Mouse (Mus musculus) CD4-positive, CD25-positive, alpha-beta regulatory T cell, adult 9 weeks (primary cell): ENCODE measurements around the gene Iqce. TPM values are rescaled to one million over a fixed set of nuclear protein-coding genes. Genes with fewer than 3 reads are reported as not detected.

ENCODE experiments used
- polyA plus RNA-seq: library from polyadenylated mRNA; unstranded; fragments of 100-300 nt; shearing (Covaris generic); gene quantifications from one replicate; pipeline ENCODE4 v1.2.1, GENCODE M21; 2017

The Iqce gene
- polyA plus RNA-seq: 41.1 TPM

DNA sequence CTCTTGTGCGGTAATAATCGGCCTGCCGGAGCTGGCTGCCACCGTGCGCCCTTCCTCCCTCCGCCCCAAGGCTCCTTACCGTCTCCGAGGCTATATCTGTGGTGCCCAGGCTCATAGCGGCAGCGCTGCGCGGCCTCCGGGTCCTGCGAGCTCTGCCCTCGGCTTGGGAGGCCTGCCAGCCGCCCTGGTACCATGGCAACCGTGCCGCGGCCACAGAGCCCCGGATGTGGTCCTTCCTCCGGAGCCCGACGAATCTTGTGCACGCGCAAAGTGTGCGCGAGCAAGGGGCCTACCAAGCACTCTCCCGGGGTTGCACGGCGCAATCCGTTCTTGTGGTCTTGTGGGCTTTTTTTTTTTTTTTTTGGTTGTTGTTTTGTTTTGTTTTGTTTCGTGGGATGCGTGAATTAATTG lies at the start of gene Iqce:
TSS of gene Iqce (minus strand) at position 276 of the 411 bp plus-strand sequence.

DNA sequence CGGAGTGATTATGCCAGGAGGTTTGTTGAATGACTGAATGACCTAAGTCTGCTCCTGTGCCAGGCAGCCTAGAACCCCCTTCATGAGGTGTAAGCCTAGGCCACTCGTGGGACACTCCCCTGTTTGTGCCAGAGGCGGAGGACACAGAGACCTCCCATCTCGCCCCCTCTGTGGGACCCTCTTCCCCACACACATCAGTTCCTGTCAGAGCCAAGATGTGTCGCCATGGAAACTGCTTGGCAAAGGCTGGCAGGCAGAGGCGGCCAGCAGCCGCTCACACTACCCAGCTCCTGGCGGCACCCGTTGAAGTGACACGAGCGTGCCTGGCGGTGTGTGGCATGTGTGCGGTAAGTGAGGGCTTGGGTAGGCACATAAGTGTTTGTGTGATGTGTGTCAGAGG lies 21.6 kb upstream of the Iqce start, which contains the start of gene Amz1:
TSS of gene Amz1 (plus strand) at position 306 of the 400 bp plus-strand sequence.

DNA sequence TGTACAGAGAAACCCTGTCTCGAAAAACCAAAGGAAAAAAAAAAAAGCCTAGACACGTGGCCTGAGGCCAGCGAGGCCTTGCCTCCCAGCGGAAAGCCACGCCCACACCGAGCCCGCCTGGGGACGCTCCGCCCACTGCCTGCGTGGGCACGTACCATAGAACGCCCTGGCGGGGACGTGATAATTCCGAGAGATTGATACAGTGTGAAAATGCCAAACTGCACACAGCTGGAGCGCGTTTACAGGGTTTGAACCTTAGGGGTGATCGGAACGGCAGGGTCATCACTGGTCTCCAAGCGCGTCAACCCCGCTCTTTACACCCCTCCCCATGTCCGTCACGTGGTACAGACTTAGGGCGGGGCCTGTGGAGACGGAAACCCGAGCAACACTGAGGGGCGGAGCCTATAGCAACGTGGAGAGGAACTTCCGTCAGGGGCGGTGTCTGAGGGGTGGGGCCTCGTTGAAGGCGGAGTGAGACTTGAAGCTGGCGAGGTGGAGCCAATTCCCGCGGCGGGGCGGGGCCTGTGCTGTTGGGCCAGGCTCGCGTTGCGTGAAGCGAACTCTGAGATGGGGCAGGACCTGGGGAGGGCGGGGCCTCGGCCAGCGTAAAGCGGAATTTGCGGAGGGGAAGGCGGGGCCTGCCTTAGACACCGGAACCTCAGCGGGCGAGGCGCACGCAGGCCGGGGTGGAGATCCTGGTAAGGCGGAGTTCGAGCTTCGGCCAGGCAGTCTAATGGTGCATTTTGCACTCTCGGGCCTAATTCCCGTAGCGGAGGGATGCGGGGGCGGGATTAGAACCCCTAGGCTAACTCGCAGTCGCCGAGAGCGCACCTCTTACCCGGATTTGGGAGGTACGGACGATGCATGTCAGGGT lies 2.4 kb upstream of the Iqce start, which contains the start of gene Brat1:
TSS of gene Brat1 (plus strand) at position 634 of the 874 bp plus-strand sequence.

DNA sequence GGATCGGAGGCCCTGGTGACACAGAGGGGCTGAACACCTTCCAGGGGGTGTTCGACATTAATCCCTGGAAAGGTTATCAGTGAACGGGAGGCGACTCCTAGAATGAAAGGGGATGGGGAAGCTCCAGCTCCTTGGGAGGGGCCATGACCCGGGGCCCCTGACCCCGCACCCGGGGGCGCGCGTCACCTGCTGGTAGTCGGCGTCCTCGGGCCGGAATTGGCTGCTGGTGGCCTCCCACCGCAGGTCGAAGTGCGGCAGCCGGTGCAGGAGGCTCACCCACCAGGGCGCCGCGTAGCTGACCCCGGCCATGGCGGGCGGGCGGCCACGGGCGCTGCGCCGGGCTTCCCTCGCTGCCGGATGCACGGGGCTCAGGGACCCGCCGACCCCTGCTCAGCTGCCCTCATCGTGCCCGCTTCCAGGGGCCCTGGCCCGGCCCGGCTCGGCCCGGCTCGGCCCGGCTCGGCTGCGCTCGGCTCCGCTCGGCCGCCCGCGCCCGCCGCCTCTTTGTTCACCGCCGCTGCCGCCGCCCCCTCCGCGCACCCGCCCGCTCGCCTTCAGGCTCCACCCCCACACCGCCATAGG lies 53.6 kb downstream of the Iqce start, which contains the start of gene Ttyh3:
TSS of gene Ttyh3 (minus strand) at position 513 of the 582 bp plus-strand sequence.

Other genes with a start within 250 kb of the Iqce start
- gene Chst12, start 196.8 kb downstream of the Iqce start, polyA plus RNA-seq: 43.3 TPM
- 4.2 TPM for gene Grifin, start 137.3 kb downstream of the Iqce start, polyA plus RNA-seq
- gene Lfng, start 95.1 kb downstream of the Iqce start, polyA plus RNA-seq: 72.0 TPM
- 4.5 TPM for gene Ttyh3, start 53.3 kb downstream of the Iqce start, polyA plus RNA-seq
- 45.4 TPM for gene Brat1, start 2.6 kb upstream of the Iqce start, polyA plus RNA-seq
- 0.67 TPM for gene Amz1, start 21.7 kb upstream of the Iqce start, polyA plus RNA-seq
- 2.0 TPM for gene Gna12, start 128.1 kb upstream of the Iqce start, polyA plus RNA-seq